ENCODE assay signal across 24 mouse cellular contexts in genomic region chr9:30167223-30167622, GRCm38 (mm10).
DNase-seq lines count a peak whose midpoint lies in the region; ATAC-seq lines count a peak whose summit lies in the region.
"Had no signal": no experiment of that assay in that cellular context is flagged by ENCODE, and none has a peak within 500 bp of the region (broad histone marks: within the 10 kb centered on the region; RNA-seq: fewer than 3 reads in every experiment).

No protein-coding gene starts in this region.

- H3K4me1 ChIP-seq in kidney, embryonic 15.5 days: peaks cover 17% of the 10 kb centered on the region
- no peaks in the 10 kb centered on the region for H3K4me1 ChIP-seq in embryonic facial prominence, embryonic 11.5 days (ENCODE audit: control insufficient read depth, insufficient read depth, low read length)
- H3K4me1 ChIP-seq in limb, embryonic 13.5 days: peaks cover 17% of the 10 kb centered on the region
- peaks cover 17% of the 10 kb centered on the region; the same call in 1 of the 2 replicates for H3K4me1 ChIP-seq in neural tube, embryonic 14.5 days (ENCODE audit: control insufficient read depth, insufficient read depth, low read length)

- H3K9ac ChIP-seq in kidney, embryonic 15.5 days: no peak overlapping the region
- no peak overlapping the region for H3K9ac ChIP-seq in embryonic facial prominence, embryonic 11.5 days (replicated peaks; ENCODE audit: low read length)
- no peak overlapping the region for H3K9ac ChIP-seq in limb, embryonic 13.5 days
- no peak overlapping the region for H3K9ac ChIP-seq in neural tube, embryonic 14.5 days (replicated peaks; ENCODE audit: low read depth, low read length)
- H3K9ac ChIP-seq: embryonic facial prominence, embryonic 15.5 days; forebrain, postnatal 0 days; hindbrain, embryonic 14.5 days; neural tube, embryonic 12.5 days had no signal

- no peak overlapping the region for H3K4me2 ChIP-seq in kidney, embryonic 15.5 days
- no peak overlapping the region for H3K4me2 ChIP-seq in embryonic facial prominence, embryonic 11.5 days (ENCODE audit: low read depth, low read length)
- H3K4me2 ChIP-seq in limb, embryonic 13.5 days (replicated peaks): no peak overlapping the region
- H3K4me2 ChIP-seq in neural tube, embryonic 14.5 days (ENCODE audit: low read depth, low read length): no peak overlapping the region
- H3K4me2 ChIP-seq: embryonic facial prominence, embryonic 15.5 days; hindbrain, embryonic 14.5 days; liver, embryonic 11.5 days; neural tube, embryonic 12.5 days had no signal

- intact Hi-C loops in left cerebral cortex, postnatal 25 days (cut with DNase I): no loop called here

- ATAC-seq in kidney, embryonic 15.5 days (replicated peaks; ENCODE audit: low FRiP score): no peak
- ATAC-seq in embryonic facial prominence, embryonic 11.5 days (replicated peaks; ENCODE audit: insufficient number of reproducible peaks, low FRiP score, low TSS enrichment, low read depth): no peak; the same call in 1 of the 2 replicates
- peak; percentile 64; the same call in 1 of the 2 replicates for ATAC-seq in limb, embryonic 13.5 days (ENCODE audit: low FRiP score, low read depth)
- peak; percentile 73; the same call in 1 of the 2 replicates for ATAC-seq in neural tube, embryonic 14.5 days (ENCODE audit: low read depth)
- ATAC-seq: forebrain, postnatal 0 days had no signal

- no peak overlapping the region for H3K4me3 ChIP-seq in kidney, embryonic 15.5 days (replicated peaks)
- no peak overlapping the region for H3K4me3 ChIP-seq in embryonic facial prominence, embryonic 11.5 days (ENCODE audit: low read depth, low read length)
- no peak overlapping the region for H3K4me3 ChIP-seq in limb, embryonic 13.5 days
- no peak overlapping the region for H3K4me3 ChIP-seq in neural tube, embryonic 14.5 days (ENCODE audit: low read depth, low read length)
- H3K4me3 ChIP-seq: embryonic facial prominence, embryonic 15.5 days; forebrain, embryonic 10.5 days; heart, adult 2 months; neural tube, embryonic 12.5 days had no signal

- no peaks in the 10 kb centered on the region for H3K36me3 ChIP-seq in kidney, embryonic 15.5 days
- H3K36me3 ChIP-seq in embryonic facial prominence, embryonic 11.5 days (replicated peaks; ENCODE audit: control insufficient read depth, insufficient read depth, low read depth, low read length): no peaks in the 10 kb centered on the region
- no peaks in the 10 kb centered on the region for H3K36me3 ChIP-seq in limb, embryonic 13.5 days
- no peaks in the 10 kb centered on the region for H3K36me3 ChIP-seq in neural tube, embryonic 14.5 days (ENCODE audit: control insufficient read depth, insufficient read depth, low read length)
- H3K36me3 ChIP-seq: embryonic facial prominence, embryonic 15.5 days; forebrain, embryonic 10.5 days; neural tube, embryonic 12.5 days had no signal

- 19% methylated on average over 7 of the region's 7 CpGs for WGBS in kidney, embryonic 15.5 days
- WGBS in embryonic facial prominence, embryonic 11.5 days: 33% methylated on average over 7 of the region's 7 CpGs
- 13% methylated on average over 7 of the region's 7 CpGs for WGBS in limb, embryonic 13.5 days
- 4% methylated on average over 7 of the region's 7 CpGs for WGBS in neural tube, embryonic 14.5 days

- no peak for DNase-seq in kidney, postnatal 10 days
- DNase-seq in embryonic facial prominence, embryonic 11.5 days (ENCODE audit: low spot score): peak; percentile 71
- DNase-seq in right cerebral cortex, postnatal 36 days (ENCODE audit: low spot score in 2 of 2): no peak
- no peak for DNase-seq in left cerebral cortex, postnatal 25 days (ENCODE audit: low spot score in 2 of 2)
- DNase-seq: adrenal gland, postnatal 25 days; cerebellum, adult 18-20 months; cerebellum, postnatal 25 days; forebrain, postnatal 0 days; heart, adult 2 months; heart, postnatal 36 days; kidney, adult 9 months; lung, adult 18-20 months; lung, postnatal 14 days; spleen, adult 18-20 months; thymus, postnatal 25 days had no signal

- 0 out of 2 replicates have a peak overlapping the region, but pooled peaks have one; percentile 59 for H3K27ac ChIP-seq in kidney, embryonic 15.5 days
- H3K27ac ChIP-seq in embryonic facial prominence, embryonic 11.5 days (replicated peaks; ENCODE audit: low read depth, low read length): no peak overlapping the region
- no peak overlapping the region for H3K27ac ChIP-seq in limb, embryonic 13.5 days
- H3K27ac ChIP-seq in neural tube, embryonic 14.5 days (ENCODE audit: low read depth, low read length): peak overlapping the region; percentile 67; the same call in 1 of the 2 replicates
- H3K27ac ChIP-seq: embryonic facial prominence, embryonic 15.5 days; forebrain, embryonic 10.5 days; heart, adult 2 months; hindbrain, embryonic 14.5 days; neural tube, embryonic 12.5 days had no signal

- no peaks in the 10 kb centered on the region for H3K9me3 ChIP-seq in kidney, embryonic 15.5 days (replicated peaks)
- H3K9me3 ChIP-seq in embryonic facial prominence, embryonic 11.5 days (replicated peaks; ENCODE audit: control insufficient read depth, low read length): no peaks in the 10 kb centered on the region
- no peaks in the 10 kb centered on the region for H3K9me3 ChIP-seq in limb, embryonic 13.5 days
- no peaks in the 10 kb centered on the region for H3K9me3 ChIP-seq in neural tube, embryonic 14.5 days (ENCODE audit: control insufficient read depth, low read length)
- H3K9me3 ChIP-seq: embryonic facial prominence, embryonic 15.5 days; forebrain, embryonic 10.5 days; neural tube, embryonic 12.5 days had no signal

- H3K27me3 ChIP-seq in kidney, embryonic 15.5 days: no peaks in the 10 kb centered on the region
- H3K27me3 ChIP-seq in embryonic facial prominence, embryonic 11.5 days (ENCODE audit: control insufficient read depth, insufficient read depth, low read length): no peaks in the 10 kb centered on the region
- peaks cover 2% of the 10 kb centered on the region; the same call in 1 of the 2 replicates for H3K27me3 ChIP-seq in limb, embryonic 13.5 days
- no peaks in the 10 kb centered on the region for H3K27me3 ChIP-seq in neural tube, embryonic 14.5 days (ENCODE audit: control insufficient read depth, insufficient read depth, low read length)
- H3K27me3 ChIP-seq: CH12.LX; embryonic facial prominence, embryonic 15.5 days; neural tube, embryonic 12.5 days had no signal

Comparison
In these comparisons a context has a peak if more than half of its experiments do, and no peak if none do; other contexts are left out.
1. ATAC-seq: peak in limb, embryonic 13.5 days (single experiment) and neural tube, embryonic 14.5 days (single experiment); none in kidney, embryonic 15.5 days (single experiment) and embryonic facial prominence, embryonic 11.5 days (single experiment).
2. H3K27ac ChIP-seq: peak in kidney, embryonic 15.5 days (single experiment) and neural tube, embryonic 14.5 days (single experiment); none in embryonic facial prominence, embryonic 11.5 days (single experiment) and limb, embryonic 13.5 days (single experiment).